Mouse (Mus musculus) liver, embryonic 15.5 days (tissue): ENCODE measurements around the gene Nav3. TPM values are rescaled to one million over a fixed set of nuclear protein-coding genes. Genes with fewer than 3 reads are reported as not detected.

Source experiments
- ATAC-seq: fragments of 200-750 bp; cut with Nextera tagmentation; 2 replicates; pipeline ENCODE4 v1.8.0; 2017; ENCODE audit warnings: moderate number of reproducible peaks, mild to moderate bottlenecking, moderate library complexity; ENCODE audit not compliant: insufficient read depth
- H3K27ac ChIP-seq: fragments of 300-500 bp; sonication (generic); replicated peaks from 2 replicates; pipeline ENCODE4 v1.5.1; 2015; ENCODE audit warnings: mild to moderate bottlenecking, inconsistent platforms
- H3K27me3 ChIP-seq: fragments of 300-500 bp; sonication (generic); 2 replicates; pipeline ENCODE4 v1.6.1; 2015; ENCODE audit warnings: mild to moderate bottlenecking, inconsistent platforms
- H3K36me3 ChIP-seq: fragments of 300-500 bp; sonication (generic); replicated peaks from 2 replicates; pipeline ENCODE4 v1.6.1; 2015; ENCODE audit warnings: moderate library complexity, mild to moderate bottlenecking, inconsistent platforms
- H3K4me1 ChIP-seq: fragments of 300-500 bp; sonication (generic); replicated peaks from 2 replicates; pipeline ENCODE4 v1.6.1; 2015; ENCODE audit warnings: inconsistent platforms
- H3K4me2 ChIP-seq: fragments of 300-500 bp; sonication (generic); 2 replicates; pipeline ENCODE4 v1.6.1; 2015; ENCODE audit warnings: moderate library complexity, mild to moderate bottlenecking, inconsistent platforms
- H3K4me3 ChIP-seq: fragments of 300-500 bp; sonication (generic); replicated peaks from 2 replicates; pipeline ENCODE4 v1.5.1; 2015; ENCODE audit warnings: mild to moderate bottlenecking, inconsistent platforms
- H3K9ac ChIP-seq: fragments of 300-500 bp; sonication (generic); 2 replicates; pipeline ENCODE4 v1.6.1; 2015; ENCODE audit warnings: moderate library complexity, mild to moderate bottlenecking, inconsistent platforms
- H3K9me3 ChIP-seq: fragments of 300-500 bp; sonication (generic); replicated peaks from 2 replicates; pipeline ENCODE4 v1.6.1; 2016; ENCODE audit warnings: inconsistent platforms
- WGBS: fragments of 180-500 bp; shearing (Covaris S2); methylation state at CpG from one replicate; pipeline ENCODE4 v1.1.7; 2015; ENCODE audit warnings: mixed read lengths; ENCODE audit not compliant: insufficient replicate concordance; 5-methylcytosine and 5-hydroxymethylcytosine counted together
- polyA plus RNA-seq: library from polyadenylated mRNA; unstranded; fragments of >200 nt; fragmentation: Nextera tagmentation; extraction: Ambion mirVana; gene quantifications from 2 replicates; pipeline ENCODE4 v1.2.1, GENCODE M21; 2015

The Nav3 gene
- polyA plus RNA-seq, 1 experiment from 2014 or later = 0.12 TPM

GRCm38 (mm10) chr10:109796981-109797380, 659.0 kb downstream of the Nav3 start:
- Histone ChIP-seq H3K4me2 (no peak overlapping the region), H3K4me3 (no peak overlapping the region), H3K4me1 (no peaks in the 10 kb centered on the region), H3K9ac (no peak overlapping the region), H3K27me3 (no peaks in the 10 kb centered on the region), H3K36me3 (no peaks in the 10 kb centered on the region), H3K27ac (no peak overlapping the region), H3K9me3 (no peaks in the 10 kb centered on the region)
- 54% methylated on average over 3 of the region's 3 CpGs for WGBS
- no peak for ATAC-seq

DNA sequence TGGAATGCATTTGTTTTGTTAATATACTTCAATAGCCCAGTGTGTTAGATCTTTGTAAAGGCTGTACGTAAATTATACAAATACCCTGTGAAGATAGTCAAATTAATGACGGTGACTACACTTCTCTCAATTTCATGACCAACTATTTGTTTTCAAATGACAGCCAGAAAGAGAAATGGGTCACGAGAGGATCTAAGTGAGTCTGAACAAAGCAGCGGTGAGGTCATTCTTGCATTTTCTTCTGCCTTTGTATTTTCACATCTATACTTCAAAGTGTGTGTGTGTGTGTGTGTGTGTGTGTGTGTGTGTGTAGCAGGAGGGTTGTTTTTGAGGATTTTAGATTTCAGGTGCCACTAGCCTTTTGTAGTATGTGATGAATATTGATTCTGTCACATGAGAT, 662.5 kb downstream of the Nav3 start:
- WGBS = 64% methylated on average over 4 of the region's 4 CpGs
- no peak for ATAC-seq
- no peak overlapping the region for H3K4me2 ChIP-seq
- H3K9me3 ChIP-seq = no peaks in the 10 kb centered on the region
- H3K4me3 ChIP-seq = no peak overlapping the region
- no peak overlapping the region for H3K9ac ChIP-seq
- H3K4me1 ChIP-seq = no peaks in the 10 kb centered on the region
- H3K27ac ChIP-seq = no peak overlapping the region
- no peaks in the 10 kb centered on the region for H3K36me3 ChIP-seq
- H3K27me3 ChIP-seq = no peaks in the 10 kb centered on the region

- ATAC-seq = no peak
- H3K9me3 ChIP-seq = no peaks in the 10 kb centered on the region
- WGBS = 55% methylated on average over 2 of the region's 2 CpGs
- H3K27me3 ChIP-seq = no peaks in the 10 kb centered on the region
- H3K9ac ChIP-seq = no peak overlapping the region
- no peak overlapping the region for H3K4me2 ChIP-seq
- H3K27ac ChIP-seq = no peak overlapping the region
- no peak overlapping the region for H3K4me3 ChIP-seq
- H3K4me1 ChIP-seq = no peaks in the 10 kb centered on the region
- no peaks in the 10 kb centered on the region for H3K36me3 ChIP-seq
These were observed 667.3 kb downstream of the Nav3 start for GRCm38 (mm10) chr10:109788728-109789127.

GRCm38 (mm10) chr10:109779109-109779508, 676.9 kb downstream of the Nav3 start:
- H3K27me3 ChIP-seq = no peaks in the 10 kb centered on the region
- no peaks in the 10 kb centered on the region for H3K9me3 ChIP-seq
- no peak overlapping the region for H3K9ac ChIP-seq
- H3K27ac ChIP-seq = no peak overlapping the region
- H3K4me2 ChIP-seq = no peak overlapping the region
- ATAC-seq = no peak
- 78% methylated on average over 4 of the region's 4 CpGs for whole genome bisulfite sequencing
- no peak overlapping the region for H3K4me3 ChIP-seq
- H3K4me1 ChIP-seq = no peaks in the 10 kb centered on the region
- no peaks in the 10 kb centered on the region for H3K36me3 ChIP-seq

DNA sequence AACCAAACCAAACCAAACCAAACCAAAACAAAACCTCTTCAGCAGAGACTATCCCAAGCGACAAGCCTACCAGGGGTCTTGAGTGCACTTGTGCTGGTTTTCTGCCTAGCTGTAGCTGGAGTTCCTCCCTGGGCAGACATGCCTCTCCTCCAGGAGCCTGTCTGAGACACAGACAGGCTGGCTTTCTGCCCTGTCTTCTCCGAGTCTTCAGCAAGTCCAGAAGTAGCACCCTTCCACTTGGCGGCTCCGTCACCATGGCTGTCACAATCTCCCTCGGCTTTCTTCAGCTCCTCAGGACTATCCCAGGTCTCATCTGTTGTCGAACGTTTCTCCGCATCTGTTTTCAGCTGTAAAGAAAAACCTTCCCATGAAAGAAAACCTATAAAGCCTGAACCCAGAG, 686.9 kb downstream of the Nav3 start:
- Histone ChIP-seq H3K9ac (no peak overlapping the region), H3K27me3 (no peaks in the 10 kb centered on the region), H3K36me3 (no peaks in the 10 kb centered on the region), H3K4me3 (no peak overlapping the region), H3K4me1 (no peaks in the 10 kb centered on the region), H3K4me2 (no peak overlapping the region), H3K27ac (no peak overlapping the region), H3K9me3 (no peaks in the 10 kb centered on the region)
- no peak for ATAC-seq
- WGBS = 73% methylated on average over 8 of the region's 8 CpGs

DNA sequence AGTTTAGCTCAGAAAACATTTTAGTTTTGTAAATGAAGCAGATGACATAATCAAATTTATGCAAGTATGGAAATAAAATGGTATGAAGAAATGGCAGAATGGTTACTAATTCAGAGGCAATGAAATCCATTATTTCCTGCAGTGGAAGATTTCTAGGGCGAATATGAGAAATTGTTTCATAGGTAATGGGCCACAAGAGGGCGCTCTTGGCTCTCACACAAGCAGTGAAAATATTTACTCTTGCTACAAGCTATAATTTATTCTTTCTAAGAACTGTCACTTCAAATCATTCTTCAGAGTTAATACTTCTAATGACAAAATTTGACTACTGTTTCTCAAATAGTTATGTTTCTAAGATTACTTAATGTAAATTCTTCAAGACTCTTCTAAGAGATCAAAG, 690.4 kb downstream of the Nav3 start:
- Histone ChIP-seq H3K36me3 (no peaks in the 10 kb centered on the region), H3K4me1 (no peaks in the 10 kb centered on the region), H3K27ac (no peak overlapping the region), H3K4me3 (no peak overlapping the region), H3K27me3 (no peaks in the 10 kb centered on the region), H3K4me2 (no peak overlapping the region), H3K9me3 (no peaks in the 10 kb centered on the region), H3K9ac (no peak overlapping the region)
- WGBS = 5% methylated on average over 2 of the region's 2 CpGs
- ATAC-seq = no peak

- Histone ChIP-seq H3K4me2 (no peak overlapping the region), H3K4me1 (no peaks in the 10 kb centered on the region), H3K9me3 (no peaks in the 10 kb centered on the region), H3K4me3 (no peak overlapping the region), H3K27me3 (no peaks in the 10 kb centered on the region), H3K27ac (no peak overlapping the region), H3K9ac (no peak overlapping the region), H3K36me3 (no peaks in the 10 kb centered on the region)
- ATAC-seq = no peak
- WGBS = 67% methylated on average over 18 of the region's 18 CpGs
These were observed 691.4 kb downstream of the Nav3 start for GRCm38 (mm10) chr10:109764412-109765101.

DNA sequence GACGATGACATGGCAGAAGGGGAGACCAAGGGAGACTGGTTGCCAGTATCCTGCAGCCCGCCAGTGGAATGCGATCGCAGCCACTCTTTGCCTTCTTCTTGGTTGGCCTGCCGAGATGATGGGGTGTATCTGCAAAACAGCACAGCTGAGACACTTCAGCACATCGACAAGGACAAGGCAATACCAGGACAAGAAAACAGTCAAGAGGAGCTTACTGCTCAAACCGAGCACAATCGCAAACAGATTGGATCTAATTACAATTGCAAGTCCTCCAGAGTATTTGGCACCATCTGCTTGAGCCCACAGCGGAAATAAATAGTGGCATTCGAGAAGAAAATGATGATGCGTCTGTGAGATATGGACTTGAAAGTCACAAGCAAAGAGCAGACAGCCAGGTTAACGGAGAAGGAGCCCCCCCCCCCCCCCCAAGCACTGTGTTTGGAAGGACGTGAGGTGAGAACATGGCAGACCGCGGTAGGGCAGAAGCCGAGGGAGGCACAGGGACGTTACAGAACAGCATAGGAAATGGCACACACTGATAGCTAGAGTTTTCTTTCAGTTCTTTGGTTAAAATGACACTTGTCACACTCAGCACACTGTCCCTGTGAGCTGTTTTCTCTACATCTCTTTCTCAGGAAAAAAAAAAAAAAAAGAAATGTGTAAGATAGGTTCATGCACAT, 696.9 kb downstream of the Nav3 start:
- Histone ChIP-seq H3K9me3 (no peaks in the 10 kb centered on the region), H3K27ac (no peak overlapping the region), H3K4me2 (no peak overlapping the region), H3K4me1 (no peaks in the 10 kb centered on the region), H3K27me3 (no peaks in the 10 kb centered on the region), H3K9ac (no peak overlapping the region), H3K36me3 (no peaks in the 10 kb centered on the region), H3K4me3 (no peak overlapping the region)
- WGBS = 67% methylated on average over 16 of the region's 17 CpGs
- no peak for ATAC-seq

DNA sequence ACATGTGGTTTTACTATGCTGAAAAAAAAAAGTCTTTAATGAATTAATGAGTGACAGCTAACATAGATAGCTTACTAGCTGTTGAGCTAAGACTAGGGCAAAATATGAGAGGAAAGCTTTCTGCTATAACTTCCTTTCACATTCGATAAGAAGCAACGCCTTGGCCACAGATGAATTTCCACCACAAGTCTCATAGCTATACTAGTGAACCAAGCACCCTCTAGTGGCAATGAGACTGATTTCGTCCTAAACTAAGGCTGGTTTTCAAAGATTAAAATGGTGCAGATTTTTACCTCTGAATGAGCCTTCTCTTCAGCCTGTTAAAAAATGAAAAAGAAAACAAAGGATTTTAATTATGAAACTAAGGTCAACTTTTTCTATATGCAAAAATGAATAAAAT, 709.1 kb downstream of the Nav3 start:
- Histone ChIP-seq H3K27me3 (no peaks in the 10 kb centered on the region), H3K4me3 (no peak overlapping the region), H3K27ac (no peak overlapping the region), H3K4me2 (no peak overlapping the region), H3K9ac (no peak overlapping the region), H3K9me3 (no peaks in the 10 kb centered on the region), H3K36me3 (no peaks in the 10 kb centered on the region), H3K4me1 (no peaks in the 10 kb centered on the region)
- 22% methylated on average over 3 of the region's 3 CpGs for WGBS
- ATAC-seq = no peak

- Histone ChIP-seq H3K27me3 (no peaks in the 10 kb centered on the region), H3K4me2 (no peak overlapping the region), H3K9ac (no peak overlapping the region), H3K36me3 (no peaks in the 10 kb centered on the region), H3K4me1 (no peaks in the 10 kb centered on the region), H3K27ac (no peak overlapping the region), H3K9me3 (no peaks in the 10 kb centered on the region), H3K4me3 (no peak overlapping the region)
- ATAC-seq = no peak
- 59% methylated on average over 2 of the region's 2 CpGs for WGBS
These were observed 714.3 kb downstream of the Nav3 start for GRCm38 (mm10) chr10:109741664-109742063.

GRCm38 (mm10) chr10:109740326-109740725, 715.7 kb downstream of the Nav3 start:
- Histone ChIP-seq H3K4me3 (no peak overlapping the region), H3K4me1 (no peaks in the 10 kb centered on the region), H3K36me3 (no peaks in the 10 kb centered on the region), H3K27me3 (no peaks in the 10 kb centered on the region), H3K9ac (no peak overlapping the region), H3K4me2 (no peak overlapping the region), H3K27ac (no peak overlapping the region), H3K9me3 (no peaks in the 10 kb centered on the region)
- 42% methylated on average over 3 of the region's 3 CpGs for WGBS
- no peak for ATAC-seq

- no peaks in the 10 kb centered on the region for H3K4me1 ChIP-seq
- no peak overlapping the region for H3K9ac ChIP-seq
- WGBS = 68% methylated on average over 5 of the region's 5 CpGs
- no peaks in the 10 kb centered on the region for H3K9me3 ChIP-seq
- no peak overlapping the region for H3K4me2 ChIP-seq
- no peak for ATAC-seq
- H3K27me3 ChIP-seq = no peaks in the 10 kb centered on the region
- no peak overlapping the region for H3K4me3 ChIP-seq
- no peaks in the 10 kb centered on the region for H3K36me3 ChIP-seq
- no peak overlapping the region for H3K27ac ChIP-seq
These were observed 732.4 kb downstream of the Nav3 start for GRCm38 (mm10) chr10:109723646-109724045.
